ENCODE assay signal across 8 mouse cellular contexts in genomic region chr13:104792184-104792583, GRCm38 (mm10). TPM values are rescaled to one million over a fixed set of nuclear protein-coding genes. Genes with fewer than 3 reads are reported as not detected.
DNase-seq lines count a peak whose midpoint lies in the region; ATAC-seq lines count a peak whose summit lies in the region.

Gene Srek1ip1, plus strand, starts transcription at chr13:104792484.

- intact Hi-C loops in gastrocnemius, postnatal 36 days (cut with DNase I) = no loop called here

- H3K36me3 ChIP-seq in intestine, embryonic 14.5 days (ENCODE audit: control insufficient read depth, insufficient read depth, low read length) = peaks cover 40% of the 10 kb centered on the region
- peaks cover 33% of the 10 kb centered on the region for H3K36me3 ChIP-seq in midbrain, embryonic 14.5 days (ENCODE audit: control insufficient read depth, insufficient read depth, low read length)

- no peak for ATAC-seq in intestine, embryonic 14.5 days (replicated peaks; ENCODE audit: low FRiP score, low TSS enrichment, low read depth)
- ATAC-seq in midbrain, embryonic 14.5 days (ENCODE audit: low FRiP score, low TSS enrichment) = no peak

- no peak within 1 kb of the TSS for H3K4me2 ChIP-seq in intestine, embryonic 14.5 days (ENCODE audit: low read length)
- no peak within 1 kb of the TSS for H3K4me2 ChIP-seq in midbrain, embryonic 14.5 days (ENCODE audit: low read length)

- H3K4me3 ChIP-seq in intestine, embryonic 14.5 days (ENCODE audit: low read depth, low read length) = no peak within 1 kb of the TSS
- no peak within 1 kb of the TSS for H3K4me3 ChIP-seq in midbrain, embryonic 14.5 days (replicated peaks; ENCODE audit: low read depth, low read length)

- no peaks in the 10 kb centered on the region for H3K27me3 ChIP-seq in intestine, embryonic 14.5 days (replicated peaks; ENCODE audit: control insufficient read depth, insufficient read depth, low read length)
- no peaks in the 10 kb centered on the region for H3K27me3 ChIP-seq in midbrain, embryonic 14.5 days (ENCODE audit: control insufficient read depth, insufficient read depth, low read length)

- no peaks in the 10 kb centered on the region for H3K4me1 ChIP-seq in intestine, embryonic 14.5 days (replicated peaks; ENCODE audit: control insufficient read depth, insufficient read depth, low read length)
- H3K4me1 ChIP-seq in midbrain, embryonic 14.5 days (ENCODE audit: control insufficient read depth, insufficient read depth, low read length) = no peaks in the 10 kb centered on the region

- no peak within 1 kb of the TSS for H3K27ac ChIP-seq in intestine, embryonic 14.5 days (ENCODE audit: low read depth)
- H3K27ac ChIP-seq in midbrain, embryonic 14.5 days (replicated peaks; ENCODE audit: low read depth, low read length) = no peak within 1 kb of the TSS

- no peak for DNase-seq in gastrocnemius, adult 18-20 months (ENCODE audit: low spot score)
- no peak for DNase-seq in gastrocnemius, postnatal 36 days
- no peak for DNase-seq in adrenal gland, adult 2 months
- DNase-seq in gastrocnemius, postnatal 10 days = no peak
- no peak for DNase-seq in intestine, embryonic 14.5 days (ENCODE audit: low spot score)
- DNase-seq in midbrain, embryonic 14.5 days = no peak
- no peak for DNase-seq in yolk sac, embryonic 10.5 days (ENCODE audit: low spot score)
- no peak for DNase-seq in lung, postnatal 14 days

- H3K9ac ChIP-seq in intestine, embryonic 14.5 days (ENCODE audit: low read length) = no peak within 1 kb of the TSS
- H3K9ac ChIP-seq in midbrain, embryonic 14.5 days (replicated peaks; ENCODE audit: low read length) = no peak within 1 kb of the TSS

- no peaks in the 10 kb centered on the region for H3K9me3 ChIP-seq in intestine, embryonic 14.5 days (ENCODE audit: control insufficient read depth, low read length)
- no peaks in the 10 kb centered on the region for H3K9me3 ChIP-seq in midbrain, embryonic 14.5 days (ENCODE audit: control insufficient read depth, low read length)

- 93% methylated on average over 11 of the region's 11 CpGs for WGBS in intestine, embryonic 14.5 days
- WGBS in midbrain, embryonic 14.5 days = 92% methylated on average over 11 of the region's 11 CpGs

RNA-seq across cellular contexts. Expression of gene Srek1ip1, which starts in this region (rescaled TPM):
- total RNA-seq in gastrocnemius, adult 18-20 months (2021) = 10 to 100 TPM; 10.8 to 11.0 TPM
- 10 to 100 TPM in 1 of 2 experiments, 1 to 10 TPM in 1; 9.7 to 10.5 TPM for total RNA-seq in gastrocnemius, postnatal 36 days (2021)
- 10 to 100 TPM; 16.4 to 21.9 TPM for total RNA-seq in adrenal gland, adult 2 months (2021)
- polyA plus RNA-seq in adrenal gland, adult 2 months (2012; rRNA removed) = 3.2 TPM in 2 replicates
- total RNA-seq in gastrocnemius, postnatal 10 days (2021) = 10 to 100 TPM; 13.3 to 13.5 TPM
- 23.7 and 23.8 TPM in 2 replicates for polyA plus RNA-seq in intestine, embryonic 14.5 days (2014; fragmentation: Nextera tagmentation; extraction: Ambion mirVana)
- 16.5 and 17.3 TPM in 2 replicates for polyA plus RNA-seq in midbrain, embryonic 14.5 days (2014; fragmentation: Nextera tagmentation; extraction: Ambion mirVana)
